Mouse (Mus musculus): Measurements from ENCODE around the gene Galnt17.

GRCm38 (mm10) chr5:131000572-131000971, 307.7 kb downstream of the Galnt17 start:
- no peak for TF ChIP-seq CTCF (IDR thresholded peaks at IDR 0.05)
- TF ChIP-seq EP300 (IDR thresholded peaks at IDR 0.05): peak; percentile 96
